Mouse (Mus musculus) bone marrow macrophage, adult 2 months (primary cell): ENCODE results near the gene Dnajc25.

ENCODE experiments used
- CTCF ChIP-seq: IDR thresholded peaks from 2 replicates; pipeline ENCODE4 v1.5.1; 2012; ENCODE audit warnings: low read depth, mild to moderate bottlenecking, low read length, moderate library complexity
- POLR2A ChIP-seq: IDR thresholded peaks from 2 replicates; pipeline ENCODE4 v1.6.1; 2012; ENCODE audit warnings: mild to moderate bottlenecking, low read depth, low read length, borderline replicate concordance

GRCm38 (mm10) chr4:59034325-59034917 is 39.6 kb downstream of the Dnajc25 start:
- TF ChIP-seq CTCF (no peak), POLR2A (no peak)
